ENCODE assay signal across 8 mouse cellular contexts in genomic region chr11:86395513-86396125, GRCm38 (mm10). TPM values are rescaled to one million over a fixed set of nuclear protein-coding genes. Genes with fewer than 3 reads are reported as not detected.
DNase-seq lines count a peak whose midpoint lies in the region; ATAC-seq and TF ChIP-seq lines count a peak whose summit lies in the region.

No protein-coding gene starts in this region.

- no peak overlapping the region for H3K4me2 ChIP-seq in forebrain, embryonic 11.5 days (ENCODE audit: low read depth, low read length, severe bottlenecking)
- H3K4me2 ChIP-seq in forebrain, embryonic 12.5 days, result no peak overlapping the region
- peak overlapping the region; percentile 45 for H3K4me2 ChIP-seq in heart, postnatal 0 days (ENCODE audit: low read depth, low read length)

- no peak overlapping the region for H3K27ac ChIP-seq in forebrain, embryonic 11.5 days (ENCODE audit: low read depth, low read length)
- no peak overlapping the region for H3K27ac ChIP-seq in forebrain, embryonic 12.5 days
- no peak overlapping the region; the same call in 1 of the 2 replicates for H3K27ac ChIP-seq in embryonic facial prominence, embryonic 10.5 days (replicated peaks)
- H3K27ac ChIP-seq in heart, postnatal 0 days (ENCODE audit: low read depth), result no peak overlapping the region

- no peaks in the 10 kb centered on the region for H3K9me3 ChIP-seq in forebrain, embryonic 11.5 days (ENCODE audit: control insufficient read depth, low read length)
- no peaks in the 10 kb centered on the region for H3K9me3 ChIP-seq in forebrain, embryonic 12.5 days
- H3K9me3 ChIP-seq in embryonic facial prominence, embryonic 10.5 days, result no peaks in the 10 kb centered on the region
- no peaks in the 10 kb centered on the region for H3K9me3 ChIP-seq in heart, postnatal 0 days (replicated peaks; ENCODE audit: control insufficient read depth, low read length)
- no peaks in the 10 kb centered on the region for H3K9me3 ChIP-seq in megakaryocyte, embryonic 14.5 days

- no peaks in the 10 kb centered on the region for H3K27me3 ChIP-seq in forebrain, embryonic 11.5 days (ENCODE audit: control insufficient read depth, insufficient read depth, low read length)
- peaks cover 3% of the 10 kb centered on the region; the same call in 1 of the 2 replicates for H3K27me3 ChIP-seq in forebrain, embryonic 12.5 days
- no peaks in the 10 kb centered on the region for H3K27me3 ChIP-seq in embryonic facial prominence, embryonic 10.5 days (replicated peaks; ENCODE audit: low read depth, poor library complexity, severe bottlenecking)
- H3K27me3 ChIP-seq in heart, postnatal 0 days (ENCODE audit: control insufficient read depth, insufficient read depth, low read length), result no peaks in the 10 kb centered on the region
- peaks cover 4% of the 10 kb centered on the region for H3K27me3 ChIP-seq in megakaryocyte, embryonic 14.5 days (replicated peaks)

- no peak overlapping the region for H3K9ac ChIP-seq in forebrain, embryonic 11.5 days (ENCODE audit: low read length)
- H3K9ac ChIP-seq in forebrain, embryonic 12.5 days, result no peak overlapping the region
- peak overlapping the region; percentile 33 for H3K9ac ChIP-seq in heart, postnatal 0 days (replicated peaks; ENCODE audit: low read depth, low read length)

- WGBS in forebrain, embryonic 11.5 days, result 11% methylated on average over 9 of the region's 9 CpGs
- WGBS in forebrain, embryonic 12.5 days, result 16% methylated on average over 9 of the region's 9 CpGs
- 3% methylated on average over 9 of the region's 9 CpGs for WGBS in embryonic facial prominence, embryonic 10.5 days
- 7% methylated on average over 9 of the region's 9 CpGs for WGBS in heart, postnatal 0 days

- H3K4me1 ChIP-seq in forebrain, embryonic 11.5 days (replicated peaks; ENCODE audit: control insufficient read depth, insufficient read depth, low read length), result 0 out of 2 replicates have a peak, but pooled peaks cover 2% of the 10 kb centered on the region
- peaks cover 10% of the 10 kb centered on the region; the same call in 1 of the 2 replicates for H3K4me1 ChIP-seq in forebrain, embryonic 12.5 days
- H3K4me1 ChIP-seq in embryonic facial prominence, embryonic 10.5 days, result peaks cover 19% of the 10 kb centered on the region
- peaks cover 7% of the 10 kb centered on the region for H3K4me1 ChIP-seq in heart, postnatal 0 days (ENCODE audit: control insufficient read depth, insufficient read depth)
- H3K4me1 ChIP-seq in megakaryocyte, embryonic 14.5 days, result peaks cover 22% of the 10 kb centered on the region

- no peaks in the 10 kb centered on the region for H3K36me3 ChIP-seq in forebrain, embryonic 11.5 days (ENCODE audit: control insufficient read depth, insufficient read depth, low read length)
- H3K36me3 ChIP-seq in forebrain, embryonic 12.5 days (replicated peaks), result no peaks in the 10 kb centered on the region
- no peaks in the 10 kb centered on the region for H3K36me3 ChIP-seq in embryonic facial prominence, embryonic 10.5 days (replicated peaks)
- no peaks in the 10 kb centered on the region for H3K36me3 ChIP-seq in heart, postnatal 0 days (replicated peaks; ENCODE audit: control insufficient read depth, insufficient read depth, low read length)
- no peaks in the 10 kb centered on the region for H3K36me3 ChIP-seq in megakaryocyte, embryonic 14.5 days (replicated peaks; ENCODE audit: low read length)

- no peak overlapping the region for H3K4me3 ChIP-seq in forebrain, embryonic 11.5 days (ENCODE audit: low read depth, low read length)
- no peak overlapping the region for H3K4me3 ChIP-seq in forebrain, embryonic 12.5 days (replicated peaks)
- H3K4me3 ChIP-seq in embryonic facial prominence, embryonic 10.5 days, result peak overlapping the region; percentile 36
- 0 out of 2 replicates have a peak overlapping the region, but pooled peaks have one; percentile 14 for H3K4me3 ChIP-seq in heart, postnatal 0 days (ENCODE audit: low read depth, low read length)
- H3K4me3 ChIP-seq in megakaryocyte, embryonic 14.5 days (replicated peaks), result peak overlapping the region; percentile 10

- TF ChIP-seq EP300 in heart, postnatal 0 days (IDR thresholded peaks at IDR 0.05; ENCODE audit: low read depth), result no peak

- peak; percentile 59 for DNase-seq in forebrain, embryonic 11.5 days (ENCODE audit: low spot score)
- DNase-seq in adrenal gland, adult 8-10 months, result peak; percentile 44
- DNase-seq in embryonic facial prominence, embryonic 10.5 days (ENCODE audit: low spot score), result peak; percentile 72
- peak; percentile 56 for DNase-seq in heart, postnatal 0 days (ENCODE audit: low spot score)
- DNase-seq in layer of hippocampus, adult 9-11 months, result peak; percentile 29
- DNase-seq in spleen, postnatal 4 days (ENCODE audit: low spot score in 2 of 2), result peak; percentile 68 to 77

- ATAC-seq in forebrain, embryonic 11.5 days (replicated peaks; ENCODE audit: low FRiP score), result no peak
- no peak for ATAC-seq in forebrain, embryonic 12.5 days (ENCODE audit: low FRiP score)
- ATAC-seq in heart, postnatal 0 days (ENCODE audit: insufficient read depth, low read depth), result peak; percentile 70

- peak; percentile 65 for TF ChIP-seq CTCF in heart, postnatal 0 days (IDR thresholded peaks at IDR 0.05; ENCODE audit: low read depth)

RNA-seq across cellular contexts. Expression of gene Med13, which starts 38.2 kb away (rescaled TPM):
- 15.5 and 16.4 TPM in 2 replicates for polyA plus RNA-seq in forebrain, embryonic 11.5 days (2014; fragmentation: Nextera tagmentation; extraction: Ambion mirVana)
- polyA plus RNA-seq in forebrain, embryonic 12.5 days (2016; fragmentation: Nextera tagmentation; extraction: Ambion mirVana), result 14.8 and 16.4 TPM in 2 replicates
- total RNA-seq in adrenal gland, adult 8-10 months (2022), result 10 to 100 TPM; 38.2 to 62.7 (median 52.8) TPM
- 7.2 and 9.3 TPM in 2 replicates for polyA plus RNA-seq in embryonic facial prominence, embryonic 10.5 days (2016; fragmentation: Nextera tagmentation; extraction: Ambion mirVana)
- 26.3 and 52.1 TPM in 2 replicates for total RNA-seq in heart, postnatal 0 days (2014; rRNA removed; ENCODE audit: low replicate concordance)
- 3.7 and 3.8 TPM in 2 replicates for polyA plus RNA-seq in heart, postnatal 0 days (2015; fragmentation: Nextera tagmentation; extraction: Ambion mirVana)
- polyA plus RNA-seq in megakaryocyte, embryonic 14.5 days (2012; ENCODE audit: insufficient read depth, low replicate concordance), result 0.15 and 0.46 TPM in 2 replicates

Comparison
In these comparisons a context has a peak if more than half of its experiments do, and no peak if none do; other contexts are left out.
1. H3K4me3 ChIP-seq: peak in embryonic facial prominence, embryonic 10.5 days (single experiment), heart, postnatal 0 days (single experiment) and megakaryocyte, embryonic 14.5 days (single experiment); none in forebrain, embryonic 11.5 days (single experiment) and forebrain, embryonic 12.5 days (single experiment).
2. Peak in every context shown above with its lines, with median percentiles within 50 percentile points of each other: DNase-seq.